Mouse (Mus musculus) urinary bladder, postnatal 10 days (tissue): ENCODE data around the gene Pltp.

Experiments
- DNase-seq: peaks from one replicate; pipeline ENCODE4 v3.0.0; 2022; ENCODE audit warnings: low spot score

The Pltp gene

DNA sequence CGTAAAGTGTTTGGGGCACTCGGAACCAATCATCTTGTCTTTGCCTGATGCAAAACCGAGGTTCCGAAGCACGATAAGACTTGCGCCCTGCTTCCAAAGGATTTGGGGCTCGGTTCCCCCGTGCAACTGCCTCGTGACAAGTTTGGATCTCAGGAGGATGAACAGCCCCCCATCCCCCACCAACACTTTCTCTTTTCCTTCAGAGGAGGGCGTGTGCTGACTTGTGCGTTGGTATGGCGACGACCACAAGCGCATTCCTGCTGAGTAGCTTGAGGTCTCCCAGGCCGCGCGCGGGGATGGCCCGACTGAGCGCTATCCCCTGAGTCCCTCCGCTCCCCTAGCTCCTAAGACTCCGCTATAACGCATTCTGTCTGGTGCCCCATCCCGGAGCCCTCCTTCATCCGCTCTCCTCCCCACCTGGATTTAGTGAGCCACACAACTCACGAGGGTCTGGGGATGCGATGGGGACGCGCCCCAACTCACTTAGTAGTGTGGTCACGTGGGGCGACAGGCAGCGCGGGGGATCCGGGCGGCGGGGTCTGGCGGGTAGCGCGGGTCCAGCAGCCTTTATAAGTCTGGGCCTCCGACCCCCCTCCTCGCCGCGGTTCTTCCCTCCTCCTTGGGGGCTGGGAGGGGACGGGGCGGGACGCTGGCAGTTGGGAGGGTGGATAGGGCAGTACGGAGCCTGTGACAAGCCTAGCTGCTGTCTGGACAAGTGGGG, at the start of gene Pltp:
Pltp (minus strand) TSS at position 611 of the 721 bp plus-strand sequence.
- DNase-seq, result no peak

DNA sequence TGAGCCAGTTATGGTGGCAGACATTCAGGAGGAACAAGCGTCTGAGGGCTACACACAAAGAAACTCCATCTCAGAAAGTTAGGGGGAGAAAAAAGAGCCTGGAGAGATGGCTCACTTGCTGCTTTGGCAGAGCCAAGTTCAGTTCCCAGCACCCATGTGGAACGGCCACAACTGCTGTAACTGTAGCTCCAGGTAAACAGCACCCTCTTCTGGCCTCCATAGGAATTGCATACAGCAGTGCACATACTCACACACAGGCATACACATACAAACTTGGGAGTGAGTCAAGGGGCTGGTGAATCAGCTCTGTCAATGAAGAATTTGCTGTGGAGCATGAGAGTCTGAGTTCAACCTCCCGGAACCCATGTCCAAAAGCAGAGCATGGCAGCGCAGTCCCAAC, 48.6 kb upstream of the Pltp start:
- DNase-seq, result no peak

DNA sequence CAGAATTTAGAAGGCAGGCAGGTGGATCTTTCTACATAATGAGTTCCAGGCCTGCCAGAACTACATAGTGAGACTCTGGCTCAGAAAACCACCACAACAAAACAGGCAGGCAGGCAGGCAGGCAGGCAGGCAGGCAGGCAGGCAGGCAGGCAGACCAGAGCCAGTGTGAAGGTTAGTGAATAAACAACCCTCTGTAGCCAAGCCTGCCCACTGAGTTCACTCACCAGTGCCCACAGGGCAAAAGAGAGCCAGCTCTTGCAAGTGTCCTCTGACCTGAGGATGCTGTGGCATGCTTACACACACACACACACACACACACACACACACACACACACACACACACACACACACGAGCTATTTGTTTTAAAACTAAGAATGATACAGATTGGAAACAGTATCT, 46.0 kb upstream of the Pltp start:
- no peak for DNase-seq

DNA sequence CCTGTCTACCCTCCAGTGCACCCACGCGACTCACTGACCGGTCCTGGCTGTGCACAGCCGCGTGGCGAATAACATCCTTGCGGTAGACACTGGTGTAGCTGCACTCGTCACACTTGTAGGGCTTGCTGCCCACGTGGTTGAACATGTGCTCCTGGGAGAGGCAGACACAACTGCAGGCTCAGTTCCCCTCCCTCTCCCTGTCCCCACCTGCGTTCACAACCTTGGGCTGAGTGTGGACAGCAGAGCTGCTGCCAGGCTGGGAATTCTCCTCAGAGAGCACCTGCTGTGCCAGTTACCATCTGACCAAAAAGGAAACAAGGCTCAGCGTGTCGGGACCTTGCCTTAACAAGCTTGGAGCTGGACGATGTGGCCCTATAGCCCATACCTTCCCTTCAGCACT, 43.9 kb upstream of the Pltp start:
- no peak for DNase-seq

DNA sequence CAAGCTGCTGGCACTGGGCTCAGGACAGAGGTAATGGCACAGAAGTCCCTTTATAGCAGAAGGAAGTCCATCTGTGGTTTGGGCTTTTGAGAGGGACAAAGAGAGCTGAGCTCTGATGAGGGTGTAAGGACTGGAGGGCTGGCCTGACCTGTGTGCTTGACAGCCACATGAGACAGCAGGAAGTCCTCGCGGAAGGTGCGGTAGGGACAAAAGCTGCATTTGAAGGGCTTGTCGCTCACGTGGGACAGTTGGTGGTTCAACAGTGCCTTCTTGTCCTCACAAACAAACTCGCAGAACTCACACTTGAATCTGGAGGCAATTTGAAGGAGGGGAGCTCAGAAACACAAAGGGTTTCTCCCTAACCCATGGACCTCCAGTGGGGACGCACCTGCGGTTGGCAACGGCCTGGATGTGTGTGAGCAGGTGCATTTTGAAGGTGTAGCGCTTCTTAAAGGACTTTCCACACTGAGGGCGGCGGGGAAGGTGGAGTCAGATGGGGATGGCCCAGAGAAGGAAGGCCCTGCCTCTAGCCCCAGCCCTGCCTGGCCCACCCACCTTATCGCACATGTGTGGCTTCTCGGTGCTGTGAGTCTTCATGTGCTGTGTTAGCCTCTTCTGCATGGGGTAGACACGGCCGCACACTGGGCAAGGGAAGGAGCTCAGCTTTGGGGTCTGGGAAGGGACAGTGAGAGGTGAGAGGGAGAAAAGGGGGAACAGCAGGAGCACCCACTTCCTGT, 42.4 kb upstream of the Pltp start:
- no peak for DNase-seq

DNA sequence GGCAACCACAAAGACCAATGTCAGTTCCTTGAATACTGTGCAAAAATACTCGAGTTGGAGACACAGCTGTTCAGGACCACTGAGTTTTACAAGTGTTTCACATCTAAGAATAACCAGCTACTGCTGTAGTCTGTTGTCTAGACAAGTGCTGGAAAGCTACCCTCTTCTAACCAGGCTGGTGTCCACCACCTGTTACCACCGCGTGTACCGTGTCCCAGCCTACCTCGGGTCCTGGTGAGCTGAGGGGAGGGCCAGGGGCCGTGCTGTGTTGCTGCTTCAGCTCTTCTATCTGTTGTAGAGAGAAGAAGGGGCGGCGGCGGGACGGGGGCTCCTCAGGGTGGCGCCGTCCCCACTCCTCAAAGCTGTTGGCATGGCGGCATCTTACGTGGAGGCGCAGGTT, 41.5 kb upstream of the Pltp start:
- no peak for DNase-seq

DNA sequence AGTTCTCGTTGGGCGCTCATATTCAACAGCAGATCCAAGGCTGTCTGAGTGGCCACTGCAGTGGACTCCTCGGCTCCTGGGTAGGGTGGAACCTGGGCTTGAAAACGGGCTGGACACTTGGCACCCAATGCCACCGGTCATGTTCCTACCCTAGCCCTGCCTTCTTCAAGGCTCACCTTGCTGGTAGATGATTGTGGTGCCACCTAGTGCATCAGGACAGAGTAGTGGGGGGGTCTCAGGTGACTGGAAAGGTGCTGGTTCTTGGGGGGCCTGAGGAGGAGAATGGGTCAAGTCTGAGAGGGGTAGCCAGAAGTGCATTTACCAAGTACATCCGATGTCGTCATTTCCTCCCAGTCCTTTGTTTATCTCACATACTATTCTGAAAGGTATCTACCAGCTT, 40.5 kb upstream of the Pltp start:
- no peak for DNase-seq

DNA sequence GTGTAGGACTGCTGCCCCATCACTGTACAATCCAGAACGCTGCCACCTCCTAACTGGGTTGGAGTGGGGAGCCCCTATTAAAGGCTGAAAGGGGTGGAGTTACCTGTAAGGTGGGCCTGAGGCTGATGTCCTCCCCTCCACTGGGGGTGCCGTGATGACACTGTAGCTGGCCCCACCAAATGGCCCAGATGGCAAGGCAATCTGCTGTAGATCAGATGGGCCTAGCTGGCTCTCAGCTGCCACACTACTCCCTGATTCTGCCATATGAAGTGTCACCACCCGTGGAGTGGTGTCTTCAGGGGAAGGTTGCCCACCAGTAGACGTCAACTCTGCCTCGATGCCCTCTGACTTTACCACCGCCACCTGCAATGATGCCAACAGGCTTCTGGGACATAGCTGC, 38.4 kb upstream of the Pltp start:
- DNase-seq, result no peak

DNA sequence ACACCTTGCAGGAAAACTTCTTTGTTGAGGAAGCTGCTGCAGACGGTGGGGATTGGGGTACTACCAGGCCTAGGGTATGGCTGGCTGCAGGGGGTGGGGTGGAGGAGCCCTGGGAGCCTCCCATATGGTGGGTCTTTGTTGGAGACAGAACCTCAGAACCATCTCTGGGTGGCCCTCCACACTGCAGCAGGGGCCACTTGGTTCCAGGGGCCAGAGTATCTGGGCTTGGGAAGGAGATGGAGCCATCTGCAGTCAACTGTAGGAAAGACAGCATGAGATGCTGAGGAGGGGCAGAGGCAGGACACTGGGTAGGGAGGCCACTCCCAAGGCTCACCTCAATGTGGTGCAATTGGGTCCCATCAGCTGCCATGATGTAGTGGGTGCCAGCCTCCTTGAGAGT, 37.1 kb upstream of the Pltp start:
- no peak for DNase-seq

DNA sequence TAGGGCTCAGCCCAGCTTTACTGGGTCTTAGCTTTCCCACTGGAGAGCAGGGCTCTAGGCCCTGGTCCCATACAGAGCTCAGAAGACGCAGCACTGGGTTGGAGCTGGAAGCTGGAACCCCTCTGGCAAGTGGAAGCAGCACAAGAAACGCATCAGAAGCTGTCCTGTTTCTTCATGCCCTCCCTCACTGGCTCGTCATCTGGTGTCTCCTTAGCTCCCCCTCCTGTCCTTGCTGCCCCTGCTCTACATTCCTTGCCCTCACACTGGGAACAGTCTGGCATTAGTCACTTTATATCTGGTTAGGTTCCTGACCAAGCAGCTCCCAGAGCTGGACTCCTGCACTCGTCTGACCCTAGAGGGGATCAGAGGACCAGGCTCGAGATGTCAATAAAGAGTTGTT, 36.5 kb upstream of the Pltp start:
- DNase-seq, result no peak

DNA sequence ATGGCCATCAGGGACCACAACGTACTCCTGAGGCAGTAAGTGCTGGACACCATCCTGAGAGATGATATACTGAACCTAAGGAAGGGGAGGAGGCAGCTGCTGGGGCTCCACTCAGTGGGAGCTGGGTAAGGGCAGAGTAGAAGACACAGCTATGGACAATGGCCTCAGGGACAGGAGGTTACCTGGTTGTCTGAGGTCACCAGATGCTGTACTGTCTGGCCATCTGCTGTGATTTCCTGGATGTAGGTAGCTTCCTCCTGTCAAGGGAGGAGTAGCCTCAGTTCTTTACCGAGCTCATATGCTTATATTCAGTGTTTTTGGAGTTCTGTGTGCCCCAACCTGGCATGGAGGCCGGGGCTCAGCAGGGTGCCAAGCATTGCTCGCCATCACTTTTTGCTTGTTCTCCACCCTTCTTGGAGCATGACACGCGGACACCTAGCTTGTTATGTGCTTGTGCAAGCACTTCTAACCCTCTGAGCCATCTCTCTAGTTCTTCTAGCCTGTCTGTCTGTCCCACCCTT, 35.2 kb upstream of the Pltp start:
- no peak for DNase-seq

DNA sequence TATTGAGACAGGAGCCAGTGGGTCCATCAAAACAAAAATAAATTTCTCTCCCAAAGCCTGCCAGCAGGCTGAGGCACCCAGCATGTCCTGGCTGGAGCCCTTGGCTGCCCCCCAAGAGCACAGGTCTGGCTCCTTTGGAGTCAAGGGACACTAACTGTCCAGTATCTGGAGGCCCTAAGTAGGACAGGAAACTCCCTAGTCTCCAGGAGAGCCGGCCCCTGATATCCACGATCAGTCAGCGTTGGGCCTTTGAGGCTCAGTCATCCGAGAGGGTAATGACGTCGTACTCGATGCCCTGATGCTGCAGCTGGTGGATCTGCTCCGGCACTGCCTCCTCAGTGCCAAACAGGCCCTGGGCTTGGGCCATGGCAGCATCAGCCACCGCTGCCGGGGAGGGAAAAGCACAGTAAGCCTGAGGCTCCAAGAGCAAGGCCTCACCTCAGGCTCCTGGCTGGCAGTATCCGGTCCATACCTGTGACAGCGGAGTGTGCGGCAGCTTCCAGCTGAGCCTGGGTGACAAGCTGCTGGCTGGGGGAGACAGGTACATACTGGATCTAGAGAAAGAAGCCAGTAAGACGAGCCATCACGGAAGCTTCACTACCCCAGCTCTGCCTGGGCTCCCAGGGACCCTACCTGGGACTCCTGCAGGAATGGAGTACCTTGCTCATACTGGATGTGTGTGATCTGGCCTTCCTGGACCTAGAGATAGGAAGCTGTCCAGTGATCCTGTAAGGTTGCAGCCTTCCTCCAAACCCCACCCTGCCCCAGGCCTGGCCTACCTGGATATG, 34.6 kb upstream of the Pltp start:
- no peak for DNase-seq

DNA sequence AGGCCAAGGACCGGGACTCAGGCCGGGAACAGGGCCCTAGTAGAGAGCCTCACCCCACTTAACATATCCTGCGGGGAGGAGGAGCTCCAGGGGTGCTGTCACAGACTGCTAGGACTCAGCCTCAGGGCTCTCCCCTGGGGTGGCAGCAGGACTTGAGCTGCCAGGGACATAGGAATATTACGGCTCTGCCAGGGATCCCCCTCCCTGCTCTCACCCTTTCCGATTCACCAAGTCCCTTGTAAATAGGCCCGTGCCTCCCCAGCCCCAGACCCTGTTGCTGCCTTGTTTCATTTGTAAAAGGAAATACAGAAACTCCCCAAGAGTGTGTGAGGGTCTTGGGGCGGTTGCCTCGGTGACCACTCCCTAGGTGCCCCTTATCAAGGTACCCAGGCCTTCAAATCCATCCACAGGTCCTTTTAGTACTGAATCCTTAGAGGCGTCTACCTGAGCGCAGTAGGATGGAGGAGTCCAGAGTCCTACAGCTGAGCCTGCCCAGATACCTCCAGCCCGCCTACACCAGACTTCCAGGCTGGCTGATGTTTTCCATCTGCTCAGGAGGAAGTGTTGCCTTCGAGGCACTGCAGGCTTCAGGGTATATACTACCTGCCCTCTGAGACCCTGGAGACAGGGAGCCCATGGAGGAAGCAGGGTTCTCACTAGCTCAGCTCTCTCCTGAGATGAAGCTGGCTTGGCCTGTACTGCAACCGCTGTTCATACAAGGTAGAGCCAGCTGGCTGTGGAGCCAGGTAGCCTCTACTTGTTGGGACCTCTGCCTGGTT, 33.7 kb upstream of the Pltp start:
- DNase-seq, result no peak

DNA sequence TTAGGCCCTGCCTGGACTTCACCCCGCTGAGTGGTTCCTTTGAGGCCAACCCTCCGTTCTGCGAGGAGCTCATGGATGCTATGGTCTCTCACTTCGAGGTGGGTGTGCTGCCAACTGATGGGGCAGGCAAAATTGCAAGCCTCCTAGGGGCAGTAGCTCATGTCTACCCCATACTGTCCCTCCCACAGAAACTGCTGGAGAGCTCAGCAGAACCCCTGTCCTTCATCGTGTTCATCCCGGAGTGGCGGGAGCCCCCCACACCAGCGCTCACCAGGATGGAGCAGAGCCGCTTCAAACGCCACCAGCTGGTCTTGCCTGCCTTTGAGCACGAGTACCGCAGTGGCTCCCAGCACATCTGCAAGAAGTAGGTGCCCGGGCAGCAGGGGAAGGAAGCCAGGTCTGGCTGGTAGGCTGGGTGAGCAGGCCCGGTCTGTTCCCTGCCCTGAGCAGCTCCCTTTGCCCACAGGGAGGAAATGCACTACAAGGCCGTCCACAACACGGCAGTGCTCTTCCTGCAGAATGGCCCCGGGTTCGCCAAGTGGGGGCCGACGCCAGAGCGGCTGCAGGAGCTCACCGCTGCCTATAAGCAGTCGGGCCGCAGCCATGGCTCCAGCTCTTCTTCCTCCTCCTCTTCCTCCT, 33.0 kb upstream of the Pltp start:
- no peak for DNase-seq

DNA sequence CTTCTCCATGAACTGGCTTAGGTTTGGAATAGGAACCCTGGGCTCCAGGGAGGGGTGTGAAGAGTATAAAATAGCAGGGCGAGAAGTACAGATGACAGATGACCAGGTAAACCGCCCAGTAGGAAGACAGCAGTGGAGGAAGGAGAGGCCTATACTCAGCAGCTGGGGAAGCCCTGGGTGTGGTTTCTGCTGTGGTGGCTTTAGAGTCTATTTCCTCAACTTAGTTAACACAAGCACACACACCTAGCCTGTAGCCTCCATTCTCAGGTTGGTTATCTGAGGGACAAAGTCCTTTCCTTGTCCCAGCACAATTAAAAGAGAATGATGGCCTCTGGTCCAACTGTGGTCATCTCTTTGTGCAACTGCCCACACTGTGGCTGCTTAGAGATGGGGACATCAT, 32.4 kb upstream of the Pltp start:
- no peak for DNase-seq

DNA sequence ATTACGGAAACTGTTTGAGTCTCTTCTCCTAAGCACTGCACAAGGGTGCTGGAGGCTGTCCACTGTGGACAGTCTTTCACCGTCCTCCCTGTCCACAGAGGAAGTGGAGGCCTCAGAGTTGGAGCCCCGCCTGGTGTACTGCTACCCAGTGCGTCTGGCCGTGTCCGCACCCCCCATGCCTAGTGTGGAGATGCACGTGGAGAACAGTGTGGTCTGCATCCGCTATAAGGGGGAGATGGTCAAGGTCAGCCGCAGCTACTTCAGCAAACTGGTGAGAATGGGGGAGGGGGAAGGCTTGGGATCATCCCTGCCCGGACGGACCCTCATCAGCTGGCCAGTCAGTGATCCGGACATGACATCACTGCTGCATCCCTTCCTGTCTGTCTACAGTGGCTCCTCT, 31.5 kb upstream of the Pltp start:
- no peak for DNase-seq

DNA sequence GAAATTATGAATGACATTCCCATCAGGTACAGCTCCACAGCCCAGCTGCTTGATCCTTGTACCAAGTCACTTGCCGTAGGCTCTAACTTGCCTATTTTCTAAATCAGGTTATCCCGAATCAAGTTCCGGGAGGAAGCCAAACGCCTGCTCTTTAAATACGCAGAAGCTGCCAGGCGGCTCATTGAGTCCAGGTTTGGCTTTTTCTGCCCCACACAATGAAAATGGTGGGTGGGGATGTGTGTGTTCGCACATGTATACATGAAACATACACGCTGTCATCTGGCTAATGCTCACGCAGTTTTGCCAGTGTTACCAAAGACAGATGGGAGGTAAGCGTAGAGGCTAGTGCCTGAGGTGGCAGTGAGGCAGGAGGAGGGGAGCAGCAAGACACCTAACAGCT, 29.1 kb upstream of the Pltp start:
- no peak for DNase-seq

DNA sequence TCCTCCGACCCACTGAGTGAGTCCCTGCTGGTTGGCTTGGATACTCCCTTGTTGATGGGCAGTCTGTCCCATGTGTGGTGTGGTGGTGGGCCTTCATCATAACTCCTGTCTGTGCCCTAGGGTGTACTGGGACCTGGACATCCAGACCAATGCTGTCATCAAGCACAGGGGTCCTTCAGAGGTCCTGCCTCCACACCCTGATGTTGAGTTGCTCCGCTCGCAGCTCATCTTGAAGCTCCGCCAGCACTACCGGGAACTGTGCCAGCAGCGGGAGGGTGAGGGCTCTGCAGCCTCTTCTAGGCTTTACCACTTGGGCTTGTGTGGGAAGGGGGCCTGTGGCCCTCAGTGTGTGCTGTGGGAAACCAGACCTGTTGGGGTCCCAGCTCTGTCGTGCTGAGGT, 28.3 kb upstream of the Pltp start:
- DNase-seq, result no peak

DNA sequence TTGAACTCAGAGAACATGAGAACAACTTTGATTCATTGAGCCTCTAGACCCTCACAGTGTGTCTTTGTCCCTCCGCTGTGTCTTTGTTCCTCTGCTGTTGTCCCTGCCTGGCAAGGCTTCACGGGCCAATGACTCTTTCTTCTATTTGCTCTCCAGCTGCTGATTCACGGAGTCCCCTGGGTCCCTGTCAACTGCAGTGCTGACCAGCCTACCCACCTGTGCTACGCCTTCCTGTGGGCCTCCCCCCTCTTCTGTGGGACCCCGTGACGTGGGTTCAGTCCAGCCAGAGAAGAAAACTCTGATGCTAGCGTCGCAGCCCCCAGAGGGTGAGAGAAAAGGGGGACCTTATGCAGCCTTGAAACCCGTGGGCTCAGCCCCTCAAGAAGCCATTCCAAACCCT, 25.1 kb upstream of the Pltp start:
- no peak for DNase-seq

DNA sequence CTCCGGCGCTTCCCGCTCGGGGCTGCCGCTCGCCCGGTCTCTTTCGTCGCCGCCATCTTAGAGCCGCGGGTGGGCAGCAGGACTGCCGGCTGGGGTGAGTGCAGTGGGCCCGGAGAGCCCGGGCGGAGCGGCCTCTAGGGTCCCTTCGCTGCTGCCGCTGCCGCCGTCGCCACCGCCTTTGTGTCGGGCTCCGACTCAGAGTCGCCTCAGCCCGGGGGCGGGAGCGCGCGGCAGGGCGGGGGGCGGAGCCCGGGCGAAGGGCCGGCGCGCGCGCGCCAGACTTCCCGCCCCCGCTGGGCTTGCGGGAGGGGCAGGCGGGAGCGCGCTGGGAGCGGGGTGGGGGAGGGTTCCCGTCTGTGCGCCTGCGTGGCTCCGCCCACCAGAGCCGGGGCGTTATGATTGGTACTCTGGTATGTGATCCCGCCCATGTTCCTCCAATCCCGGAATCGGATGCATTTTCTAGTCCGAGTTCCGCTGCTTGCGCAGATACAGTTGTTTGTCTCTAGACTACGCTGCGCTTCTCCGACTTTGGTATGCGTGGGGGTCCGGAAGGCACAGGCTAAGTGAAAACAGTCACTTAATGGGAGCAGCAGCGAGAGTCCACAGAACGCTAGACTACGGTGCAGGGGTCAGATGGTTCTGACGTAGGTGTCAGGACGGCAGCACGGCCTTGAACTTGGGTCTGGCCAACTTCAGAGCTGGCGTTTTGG, 22.2 kb upstream of the Pltp start:
- peak; percentile 61 for DNase-seq

DNA sequence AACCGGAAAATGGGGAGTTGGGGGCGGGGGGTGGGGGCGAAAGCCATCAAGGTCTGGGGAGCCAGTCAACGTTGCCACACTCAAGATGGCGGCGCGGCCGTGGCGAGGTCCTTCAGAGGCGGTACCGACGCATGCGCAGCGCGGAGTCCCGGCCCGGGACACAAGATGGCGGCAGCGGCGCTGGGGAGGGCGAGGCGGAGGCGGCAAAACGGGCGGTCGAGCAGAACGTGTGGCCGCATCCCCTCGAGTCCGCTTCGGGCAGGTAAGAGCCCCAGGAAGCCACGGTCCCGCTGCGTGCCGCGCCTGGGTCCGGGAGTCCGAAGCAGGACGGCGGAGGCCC, 21.7 kb upstream of the Pltp start, which contains the start of gene Pcif1:
Pcif1 (plus strand) TSS at position 77 of the 340 bp plus-strand sequence.
- peak; percentile 83 for DNase-seq
